Mouse (Mus musculus): ENCODE measurements around the gene Eva1a. TPM values are rescaled to one million over a fixed set of nuclear protein-coding genes. Genes with fewer than 3 reads are reported as not detected.
A peak's percentile ranks its signal among the peaks of the same experiment; 100 is the strongest.

Eva1a gene
- total and polyA plus RNA-seq, 2 experiments, result 87.4 to 97.7 TPM

- 80% methylated on average over 8 of the region's 8 CpGs for WGBS
- Histone ChIP-seq H3K4me3 (ENCODE audit: insufficient read depth, low read depth, low read length) (no peak overlapping the region), H3K9ac (ENCODE audit: low read depth, low read length) (no peak overlapping the region), H3K27ac (replicated peaks; ENCODE audit: insufficient read depth, low read depth, low read length) (peak overlapping the region; percentile 72), H3K27me3 (ENCODE audit: control insufficient read depth, insufficient read depth, low read length) (no peaks in the 10 kb centered on the region), H3K36me3 (ENCODE audit: control insufficient read depth, insufficient read depth, low read length) (peaks cover 4% of the 10 kb centered on the region; the same call in 1 of the 2 replicates), H3K79me2 (ENCODE audit: control insufficient read depth, insufficient read depth, low read length) (peaks cover 47% of the 10 kb centered on the region), H3K4me1 (ENCODE audit: control insufficient read depth, insufficient read depth, low read length) (peaks cover 37% of the 10 kb centered on the region)
- peak; percentile 44 for DNase-seq (ENCODE audit: extremely low read depth, low read depth, low spot score)
- TF ChIP-seq POLR2A (IDR thresholded peaks at IDR 0.05; ENCODE audit: extremely low read depth, insufficient read depth, low read length) (no peak), CTCF (IDR thresholded peaks at IDR 0.05; ENCODE audit: low read depth, low read length) (no peak)
Measured at GRCm38 (mm10) chr6:82066515-82067081, 25.8 kb downstream of the Eva1a start.

- Histone ChIP-seq H3K27me3 (ENCODE audit: control insufficient read depth, insufficient read depth, low read length) (no peaks in the 10 kb centered on the region), H3K79me2 (ENCODE audit: control insufficient read depth, insufficient read depth, low read length) (peaks cover 33% of the 10 kb centered on the region; the same call in 1 of the 2 replicates), H3K27ac (replicated peaks; ENCODE audit: insufficient read depth, low read depth, low read length) (peak overlapping the region; percentile 90), H3K4me3 (ENCODE audit: insufficient read depth, low read depth, low read length) (peak overlapping the region; percentile 47; the same call in 1 of the 2 replicates), H3K9ac (ENCODE audit: low read depth, low read length) (peak overlapping the region; percentile 70), H3K4me1 (ENCODE audit: control insufficient read depth, insufficient read depth, low read length) (peaks cover 35% of the 10 kb centered on the region), H3K36me3 (ENCODE audit: control insufficient read depth, insufficient read depth, low read length) (peaks cover 20% of the 10 kb centered on the region)
- 32% methylated on average over 6 of the region's 6 CpGs for WGBS
- peak; percentile 96 for DNase-seq (ENCODE audit: extremely low read depth, low read depth, low spot score)
- TF ChIP-seq POLR2A (IDR thresholded peaks at IDR 0.05; ENCODE audit: extremely low read depth, insufficient read depth, low read length) (peak; percentile 49; the same call in 1 of the 2 replicates), CTCF (IDR thresholded peaks at IDR 0.05; ENCODE audit: low read depth, low read length) (no peak)
Measured at GRCm38 (mm10) chr6:82070459-82070858, 29.6 kb downstream of the Eva1a start.

- TF ChIP-seq CTCF (IDR thresholded peaks at IDR 0.05; ENCODE audit: low read depth, low read length), result no peak
- no peak for TF ChIP-seq POLR2A (IDR thresholded peaks at IDR 0.05; ENCODE audit: extremely low read depth, insufficient read depth, low read length)
- peaks cover 29% of the 10 kb centered on the region; the same call in 1 of the 2 replicates for H3K79me2 ChIP-seq (ENCODE audit: control insufficient read depth, insufficient read depth, low read length)
- peaks cover 36% of the 10 kb centered on the region for H3K36me3 ChIP-seq (ENCODE audit: control insufficient read depth, insufficient read depth, low read length)
- peak; percentile 99 for DNase-seq (ENCODE audit: extremely low read depth, low read depth, low spot score)
- no peak overlapping the region for H3K4me3 ChIP-seq (ENCODE audit: insufficient read depth, low read depth, low read length)
- 20% methylated on average over 2 of the region's 2 CpGs for WGBS
- H3K4me1 ChIP-seq (ENCODE audit: control insufficient read depth, insufficient read depth, low read length), result peaks cover 30% of the 10 kb centered on the region
- peak overlapping the region; percentile 80 for H3K27ac ChIP-seq (replicated peaks; ENCODE audit: insufficient read depth, low read depth, low read length)
- no peaks in the 10 kb centered on the region for H3K27me3 ChIP-seq (ENCODE audit: control insufficient read depth, insufficient read depth, low read length)
- H3K9ac ChIP-seq (ENCODE audit: low read depth, low read length), result peak overlapping the region; percentile 43
Measured at GRCm38 (mm10) chr6:82073011-82073410, 32.2 kb downstream of the Eva1a start.

- 27% methylated on average over 3 of the region's 3 CpGs for WGBS
Measured at GRCm38 (mm10) chr6:82073567-82073966, 32.7 kb downstream of the Eva1a start.

GRCm38 (mm10) chr6:82076364-82076763 lies 35.5 kb downstream of the Eva1a start:
- peaks cover 13% of the 10 kb centered on the region for H3K4me1 ChIP-seq (ENCODE audit: control insufficient read depth, insufficient read depth, low read length)
- TF ChIP-seq POLR2A (IDR thresholded peaks at IDR 0.05; ENCODE audit: extremely low read depth, insufficient read depth, low read length) (no peak), CTCF (IDR thresholded peaks at IDR 0.05; ENCODE audit: low read depth, low read length) (no peak)
- no peak for DNase-seq (ENCODE audit: extremely low read depth, low read depth, low spot score)
- H3K27me3 ChIP-seq (ENCODE audit: control insufficient read depth, insufficient read depth, low read length), result no peaks in the 10 kb centered on the region
- peaks cover 50% of the 10 kb centered on the region for H3K36me3 ChIP-seq (ENCODE audit: control insufficient read depth, insufficient read depth, low read length)
- no peak overlapping the region for H3K9ac ChIP-seq (ENCODE audit: low read depth, low read length)
- WGBS, result 90% methylated on average over 4 of the region's 4 CpGs
- H3K27ac ChIP-seq (replicated peaks; ENCODE audit: insufficient read depth, low read depth, low read length), result no peak overlapping the region
- H3K4me3 ChIP-seq (ENCODE audit: insufficient read depth, low read depth, low read length), result no peak overlapping the region
- H3K79me2 ChIP-seq (ENCODE audit: control insufficient read depth, insufficient read depth, low read length), result peaks cover 12% of the 10 kb centered on the region; the same call in 1 of the 2 replicates

More at GRCm38 (mm10) chr6:82073567-82073966, 32.7 kb downstream of the Eva1a start:
- Histone ChIP-seq H3K79me2 (ENCODE audit: control insufficient read depth, insufficient read depth, low read length) (peaks cover 26% of the 10 kb centered on the region; the same call in 1 of the 2 replicates), H3K4me1 (ENCODE audit: control insufficient read depth, insufficient read depth, low read length) (peaks cover 27% of the 10 kb centered on the region), H3K27me3 (ENCODE audit: control insufficient read depth, insufficient read depth, low read length) (no peaks in the 10 kb centered on the region), H3K9ac (ENCODE audit: low read depth, low read length) (no peak overlapping the region), H3K36me3 (ENCODE audit: control insufficient read depth, insufficient read depth, low read length) (peaks cover 37% of the 10 kb centered on the region), H3K4me3 (ENCODE audit: insufficient read depth, low read depth, low read length) (no peak overlapping the region), H3K27ac (replicated peaks; ENCODE audit: insufficient read depth, low read depth, low read length) (peak overlapping the region; percentile 89)
- no peak for TF ChIP-seq CTCF (IDR thresholded peaks at IDR 0.05; ENCODE audit: low read depth, low read length)
- TF ChIP-seq POLR2A (IDR thresholded peaks at IDR 0.05; ENCODE audit: extremely low read depth, insufficient read depth, low read length), result no peak
- DNase-seq (ENCODE audit: extremely low read depth, low read depth, low spot score), result peak; percentile 77

- H3K36me3 ChIP-seq (ENCODE audit: control insufficient read depth, insufficient read depth, low read length), result peaks cover 57% of the 10 kb centered on the region
- WGBS, result 31% methylated on average over 4 of the region's 4 CpGs
- H3K4me3 ChIP-seq (ENCODE audit: insufficient read depth, low read depth, low read length), result no peak overlapping the region
- H3K79me2 ChIP-seq (ENCODE audit: control insufficient read depth, insufficient read depth, low read length), result peaks cover 12% of the 10 kb centered on the region; the same call in 1 of the 2 replicates
- no peak overlapping the region for H3K9ac ChIP-seq (ENCODE audit: low read depth, low read length)
- H3K27me3 ChIP-seq (ENCODE audit: control insufficient read depth, insufficient read depth, low read length), result no peaks in the 10 kb centered on the region
- H3K4me1 ChIP-seq (ENCODE audit: control insufficient read depth, insufficient read depth, low read length), result peaks cover 9% of the 10 kb centered on the region; the same call in 1 of the 2 replicates
- no peak for TF ChIP-seq POLR2A (IDR thresholded peaks at IDR 0.05; ENCODE audit: extremely low read depth, insufficient read depth, low read length)
- no peak for TF ChIP-seq CTCF (IDR thresholded peaks at IDR 0.05; ENCODE audit: low read depth, low read length)
- peak; percentile 50 for DNase-seq (ENCODE audit: extremely low read depth, low read depth, low spot score)
- 0 out of 2 replicates have a peak overlapping the region, but pooled peaks have one; percentile 34 for H3K27ac ChIP-seq (replicated peaks; ENCODE audit: insufficient read depth, low read depth, low read length)
Measured at GRCm38 (mm10) chr6:82078875-82079274, 38.0 kb downstream of the Eva1a start.
